Mouse (Mus musculus): ENCODE data around the gene Gm11444.

GRCm38 (mm10) chr11:85843347-85843692, 6.8 kb downstream of the Gm11444 start:
- TF ChIP-seq CTCF (conservative IDR thresholded peaks at IDR 0.05; ENCODE audit: low read length) (peak; percentile 60), POU5F1 (IDR thresholded peaks at IDR 0.05; ENCODE audit: borderline replicate concordance, low read length) (no peak), NANOG (IDR thresholded peaks at IDR 0.05; ENCODE audit: borderline replicate concordance, low read length) (no peak)
